Mouse (Mus musculus) ES-E14 (cell line): ENCODE results near the gene Msi1.

ENCODE experiments used
- CHD2 ChIP-seq: IDR thresholded peaks from 2 replicates; pipeline ENCODE4 v1.6.1; 2014; ENCODE audit warnings: mild to moderate bottlenecking, low read depth, low read length, inconsistent platforms
- HCFC1 ChIP-seq: IDR thresholded peaks from 2 replicates; pipeline ENCODE4 v1.6.1; 2012; ENCODE audit warnings: low read length, inconsistent platforms, borderline replicate concordance; ENCODE audit not compliant: insufficient read depth
- MAFK ChIP-seq: IDR thresholded peaks from 2 replicates; pipeline ENCODE4 v1.6.1; 2014; ENCODE audit warnings: mild to moderate bottlenecking, low read depth, low read length, inconsistent platforms; ENCODE audit not compliant: insufficient read depth
- ZC3H11A ChIP-seq: IDR thresholded peaks from 2 replicates; pipeline ENCODE4 v1.6.1; 2012; ENCODE audit warnings: low read depth, mild to moderate bottlenecking, inconsistent platforms, low read length, borderline replicate concordance
- ZNF384 ChIP-seq: IDR thresholded peaks from 2 replicates; pipeline ENCODE4 v1.6.1; 2012; ENCODE audit warnings: low read depth, low read length, inconsistent platforms

DNA sequence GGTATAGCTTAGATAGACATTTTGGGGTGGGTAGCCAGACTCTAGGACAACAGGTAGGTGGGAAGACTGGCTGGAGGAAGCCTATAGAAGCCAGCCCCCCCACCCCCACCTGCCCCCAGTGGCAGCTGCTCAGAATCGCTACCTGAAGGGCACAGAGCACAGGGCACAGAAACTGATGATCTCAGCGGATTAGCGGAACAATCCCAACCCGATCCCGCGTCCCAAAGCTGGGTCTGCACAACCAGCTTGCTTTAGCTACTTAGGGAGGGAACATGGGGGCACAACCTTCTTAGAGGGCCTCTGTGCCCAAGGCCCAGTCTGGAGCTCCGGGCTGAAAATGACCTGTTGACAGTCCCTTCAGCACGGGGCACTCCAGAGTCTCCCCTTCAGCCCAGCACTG is 27.3 kb upstream of the Msi1 start:
- TF ChIP-seq ZC3H11A (no peak), MAFK (peak; percentile 75; the same call in 1 of the 2 replicates), CHD2 (no peak), ZNF384 (no peak), HCFC1 (no peak)
